Mouse (Mus musculus): ENCODE data around the gene Sumf1.
A peak's percentile ranks its signal among the peaks of the same experiment; 100 is the strongest.

Gene Sumf1

GRCm38 (mm10) chr6:108092646-108093045 is 92.7 kb downstream of the Sumf1 start:
- DNase-seq (ENCODE audit: low read depth), result no peak

- no peak for DNase-seq (ENCODE audit: low read depth)
Measured at GRCm38 (mm10) chr6:108091296-108091695, 94.1 kb downstream of the Sumf1 start.

GRCm38 (mm10) chr6:108075857-108076256 is 109.5 kb downstream of the Sumf1 start:
- DNase-seq (ENCODE audit: low read depth), result no peak

- DNase-seq (ENCODE audit: low read depth), result no peak
Measured at GRCm38 (mm10) chr6:108074624-108075023, 110.8 kb downstream of the Sumf1 start.

GRCm38 (mm10) chr6:108073931-108074330 is 111.5 kb downstream of the Sumf1 start:
- DNase-seq (ENCODE audit: low read depth), result no peak

- no peak for DNase-seq (ENCODE audit: low read depth)
Measured at GRCm38 (mm10) chr6:108073071-108073470, 112.3 kb downstream of the Sumf1 start.

- DNase-seq (ENCODE audit: low read depth), result no peak
Measured at GRCm38 (mm10) chr6:108070947-108071346, 114.4 kb downstream of the Sumf1 start.

GRCm38 (mm10) chr6:108065583-108065982 is 119.8 kb downstream of the Sumf1 start:
- peak; percentile 71 for DNase-seq (ENCODE audit: low read depth)

- peak; percentile 94 for DNase-seq (ENCODE audit: low read depth)
Measured at GRCm38 (mm10) chr6:108064918-108065526, 120.4 kb downstream of the Sumf1 start, which contains the start of gene Setmar. TSS of gene Setmar (plus strand) at chr6:108065045.

GRCm38 (mm10) chr6:108061121-108061520 is 124.3 kb downstream of the Sumf1 start:
- no peak for DNase-seq (ENCODE audit: low read depth)

GRCm38 (mm10) chr6:108058066-108058465 is 127.3 kb downstream of the Sumf1 start:
- DNase-seq (ENCODE audit: low read depth), result no peak

- DNase-seq (ENCODE audit: low read depth), result no peak
Measured at GRCm38 (mm10) chr6:108057353-108057752, 128.0 kb downstream of the Sumf1 start.
